Mouse (Mus musculus) spleen, adult 2 months (tissue): ENCODE measurements around the gene Olfr1377. TPM values are rescaled to one million over a fixed set of nuclear protein-coding genes. Genes with fewer than 3 reads are reported as not detected.
A peak's percentile ranks its signal among the peaks of the same experiment; 100 is the strongest.

Source experiments
- DNase-seq, 2 experiments: peaks; one replicate each; pipeline versions ENCODE4 v3.0.0 to v3.0.0-alpha.2; 2012 to 2021; ENCODE audit warnings: low spot score in 2 of 2, low read depth in 1 of 2
- H3K27ac ChIP-seq: fragments of 200-500 bp; 2 replicates; pipeline ENCODE4 v1.5.1; 2012; ENCODE audit warnings: low read length, inconsistent platforms; ENCODE audit not compliant: insufficient read depth
- H3K27me3 ChIP-seq: fragments of 200-500 bp; 2 replicates; pipeline ENCODE4 v1.6.1; 2012; ENCODE audit warnings: mild to moderate bottlenecking, moderate library complexity, low read length, inconsistent platforms; ENCODE audit not compliant: control insufficient read depth, insufficient read depth
- H3K36me3 ChIP-seq: fragments of 200-500 bp; 2 replicates; pipeline ENCODE4 v1.6.1; 2012; ENCODE audit warnings: mild to moderate bottlenecking, low read length, inconsistent platforms; ENCODE audit not compliant: control insufficient read depth, insufficient read depth
- H3K4me1 ChIP-seq: fragments of 200-500 bp; 2 replicates; pipeline ENCODE4 v1.6.1; 2011; ENCODE audit warnings: inconsistent platforms; ENCODE audit not compliant: control insufficient read depth, insufficient read depth, insufficient read length
- H3K4me3 ChIP-seq: fragments of 200-500 bp; 2 replicates; pipeline ENCODE4 v1.5.1; 2011; ENCODE audit warnings: mild to moderate bottlenecking, inconsistent platforms; ENCODE audit not compliant: insufficient read depth, insufficient read length; ENCODE audit errors: extremely low read depth
- CTCF ChIP-seq: fragments of 200-500 bp; IDR thresholded peaks from 2 replicates; pipeline ENCODE4 v1.5.1; 2011; ENCODE audit warnings: mild to moderate bottlenecking, inconsistent platforms; ENCODE audit not compliant: insufficient read depth, insufficient read length, insufficient replicate concordance; ENCODE audit errors: extremely low read depth
- POLR2A ChIP-seq: fragments of 200-500 bp; IDR thresholded peaks from 2 replicates; pipeline ENCODE4 v1.6.1; 2011; ENCODE audit warnings: low read depth, low read length, inconsistent platforms
- WGBS: fragments of 180-500 bp; shearing (Covaris S2); methylation state at CpG from one replicate; pipeline ENCODE4 v1.1.7; 2018; 5-methylcytosine and 5-hydroxymethylcytosine counted together
- polyA plus RNA-seq: library from polyadenylated mRNA; depleted of rRNA; stranded (reverse); fragments of >200 nt; gene quantifications from 2 replicates; pipeline ENCODE4 v1.2.3, GENCODE M21; 2012; rRNA removed

The Olfr1377 gene
- not detected in 2 replicates for polyA plus RNA-seq

DNA sequence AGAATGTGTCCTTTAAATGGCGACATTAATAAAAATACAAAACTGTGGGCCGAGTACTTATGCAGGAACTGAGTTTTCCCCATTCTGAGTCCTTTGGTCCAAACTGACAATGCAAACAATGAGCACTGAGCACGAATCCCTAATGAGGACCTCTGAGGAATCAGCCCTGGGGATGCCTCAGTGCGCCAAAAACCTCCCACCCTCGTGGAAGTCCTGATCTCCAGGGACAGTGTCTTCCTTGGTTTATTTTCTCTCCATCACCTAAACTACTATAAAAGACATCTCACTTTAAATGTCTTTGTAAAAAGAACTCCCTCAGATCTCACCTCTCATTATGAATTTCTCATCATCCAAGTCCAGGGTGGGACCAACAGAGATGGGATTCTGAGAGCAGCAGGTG is at the start of gene Olfr1377:
Olfr1377 (plus strand) TSS at position 301 of the 400 bp plus-strand sequence.
- no peak for DNase-seq
- Histone ChIP-seq H3K4me3 (no peak within 1 kb of the TSS), H3K4me1 (no peaks in the 10 kb centered on the region), H3K36me3 (no peaks in the 10 kb centered on the region), H3K27me3 (no peaks in the 10 kb centered on the region), H3K27ac (no peak within 1 kb of the TSS)
- WGBS, result 77% methylated on average over 5 of the region's 5 CpGs
- TF ChIP-seq CTCF (no peak), POLR2A (no peak)

DNA sequence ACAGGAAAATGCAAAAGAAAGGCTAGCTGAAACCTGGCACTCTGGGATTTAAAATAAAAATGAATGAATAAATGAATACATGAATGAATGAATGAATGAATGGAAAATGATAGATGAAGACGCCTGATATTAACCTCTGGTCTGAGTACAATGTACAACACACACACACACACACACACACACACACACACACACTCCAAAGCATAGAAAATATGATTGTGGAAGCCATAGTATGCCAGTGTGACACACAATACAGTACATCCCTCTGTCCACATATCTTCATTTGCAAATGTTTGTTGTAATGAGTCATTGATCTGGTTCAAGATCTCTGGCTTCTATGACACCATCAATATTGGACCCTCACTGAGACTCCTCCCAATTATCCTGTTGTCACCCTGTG is 49.7 kb upstream of the Olfr1377 start:
- H3K27me3 ChIP-seq, result no peaks in the 10 kb centered on the region
- no peaks in the 10 kb centered on the region for H3K36me3 ChIP-seq
- DNase-seq, result no peak
- no peak for TF ChIP-seq POLR2A
- TF ChIP-seq CTCF, result no peak
- no peak overlapping the region for H3K27ac ChIP-seq
- 82% methylated on average over 1 of the region's 1 CpGs for WGBS
- 0 out of 2 replicates have a peak, but pooled peaks cover 3% of the 10 kb centered on the region for H3K4me1 ChIP-seq
- H3K4me3 ChIP-seq, result no peak overlapping the region

DNA sequence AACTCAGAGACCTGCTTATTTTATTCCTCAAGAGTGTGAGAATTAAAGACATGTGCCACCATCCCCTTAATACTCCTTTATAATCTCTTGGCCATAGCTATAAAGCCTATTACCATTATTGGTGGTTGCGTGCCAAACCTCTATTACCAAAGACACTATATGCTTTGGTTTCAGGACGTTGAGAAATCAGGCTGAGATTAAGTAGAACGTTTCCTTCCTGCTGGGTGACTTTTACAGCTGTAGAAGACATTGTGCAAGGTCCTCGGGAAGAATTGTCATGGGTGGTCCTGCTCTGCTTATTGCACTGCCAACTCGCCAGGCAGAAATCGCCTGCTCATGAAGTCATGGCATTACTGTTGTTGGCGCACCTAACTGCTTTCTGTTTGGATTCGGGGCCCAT is 43.3 kb upstream of the Olfr1377 start:
- Histone ChIP-seq H3K27ac (no peak overlapping the region), H3K36me3 (no peaks in the 10 kb centered on the region), H3K27me3 (no peaks in the 10 kb centered on the region), H3K4me1 (no peaks in the 10 kb centered on the region), H3K4me3 (no peak overlapping the region)
- TF ChIP-seq CTCF, result no peak
- no peak for TF ChIP-seq POLR2A
- no peak for DNase-seq
- WGBS, result 76% methylated on average over 8 of the region's 8 CpGs

DNA sequence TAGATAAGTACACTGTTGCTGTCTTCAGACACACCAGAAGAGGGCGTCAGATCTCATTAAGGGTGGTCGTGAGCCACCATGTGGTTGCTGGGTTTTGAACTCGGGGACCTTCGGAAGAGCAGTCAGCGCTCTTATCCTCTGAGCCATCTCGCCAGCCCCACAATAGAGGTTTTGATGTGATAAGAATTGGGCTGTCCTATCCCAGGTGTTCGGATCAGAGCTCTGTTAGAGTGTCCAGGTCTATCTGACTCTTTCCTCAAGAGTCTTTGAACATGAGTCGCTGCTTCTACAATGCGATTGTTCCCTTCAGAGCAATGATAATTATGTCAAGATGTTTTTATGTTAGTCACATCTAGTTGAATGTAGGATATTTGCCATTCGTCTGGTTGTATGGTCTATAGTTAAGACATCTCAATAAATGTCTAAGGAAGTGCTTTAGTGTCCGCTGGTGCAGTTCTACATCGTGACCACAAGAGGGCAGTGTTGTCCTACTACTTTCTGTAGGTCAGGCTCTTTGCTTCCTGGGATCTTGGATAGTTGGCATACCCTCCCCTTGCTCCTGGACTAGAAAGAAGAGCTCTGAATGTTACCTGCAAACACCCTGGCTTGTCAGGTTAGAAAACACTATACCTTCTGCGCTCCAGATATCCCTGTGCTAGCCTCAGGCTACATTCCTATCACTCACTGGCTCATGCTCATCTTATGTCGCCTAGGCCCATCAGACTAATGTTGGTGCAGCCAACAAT is 42.0 kb upstream of the Olfr1377 start:
- Histone ChIP-seq H3K4me1 (no peaks in the 10 kb centered on the region), H3K4me3 (no peak overlapping the region), H3K36me3 (no peaks in the 10 kb centered on the region), H3K27ac (no peak overlapping the region), H3K27me3 (no peaks in the 10 kb centered on the region)
- TF ChIP-seq POLR2A (no peak), CTCF (peak; percentile 54; the same call in 1 of the 2 replicates)
- WGBS, result 39% methylated on average over 14 of the region's 14 CpGs
- no peak for DNase-seq

DNA sequence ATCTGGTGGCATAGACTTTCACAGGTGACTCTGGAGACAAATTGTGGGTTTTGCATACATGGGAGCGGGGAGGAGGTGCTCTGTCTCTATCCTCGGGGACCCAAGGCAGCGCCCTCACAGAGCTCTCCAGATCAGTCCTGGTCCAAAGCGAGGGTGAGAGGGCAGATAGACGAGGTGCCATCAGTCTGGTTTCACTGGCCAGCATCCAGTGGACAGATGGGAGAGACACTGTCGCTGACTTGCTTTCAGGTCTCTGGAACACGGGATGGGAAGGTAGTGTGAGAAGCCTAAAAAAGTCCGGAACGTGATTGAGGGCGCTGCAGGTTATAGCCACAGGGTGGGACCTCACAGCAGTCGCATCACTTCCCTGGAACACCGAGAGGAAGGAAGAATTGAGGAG is 39.4 kb upstream of the Olfr1377 start:
- Histone ChIP-seq H3K27me3 (no peaks in the 10 kb centered on the region), H3K4me1 (no peaks in the 10 kb centered on the region), H3K4me3 (no peak overlapping the region), H3K36me3 (no peaks in the 10 kb centered on the region), H3K27ac (no peak overlapping the region)
- TF ChIP-seq CTCF (no peak), POLR2A (no peak)
- 57% methylated on average over 12 of the region's 12 CpGs for WGBS
- no peak for DNase-seq

DNA sequence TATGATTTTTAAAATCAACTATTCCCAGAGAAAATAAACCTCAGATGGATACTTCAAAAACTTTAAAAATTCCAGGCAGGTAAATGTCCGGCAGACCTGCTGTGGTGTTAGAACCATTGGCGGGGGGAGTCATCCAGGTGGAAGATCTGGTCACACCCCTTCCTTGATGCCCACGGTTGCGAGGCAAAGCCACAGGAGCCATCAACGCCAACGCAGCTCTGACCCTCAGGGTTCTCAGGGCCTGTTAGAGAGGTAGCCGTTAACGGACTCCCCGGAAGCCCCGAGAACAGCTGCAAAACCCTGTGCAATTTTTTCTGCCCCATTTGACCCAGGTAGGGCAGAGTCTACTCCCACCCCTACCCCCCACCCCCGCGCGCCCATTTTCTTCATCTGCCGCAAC is 38.3 kb upstream of the Olfr1377 start, which contains the start of gene 4933414I15Rik:
4933414I15Rik (minus strand) TSS at position 260 of the 400 bp plus-strand sequence.
- Histone ChIP-seq H3K27me3 (no peaks in the 10 kb centered on the region), H3K4me3 (no peak within 1 kb of the TSS), H3K36me3 (no peaks in the 10 kb centered on the region), H3K4me1 (no peaks in the 10 kb centered on the region), H3K27ac (no peak within 1 kb of the TSS)
- no peak for TF ChIP-seq POLR2A
- TF ChIP-seq CTCF, result no peak
- no peak for DNase-seq
- WGBS, result 86% methylated on average over 14 of the region's 14 CpGs

DNA sequence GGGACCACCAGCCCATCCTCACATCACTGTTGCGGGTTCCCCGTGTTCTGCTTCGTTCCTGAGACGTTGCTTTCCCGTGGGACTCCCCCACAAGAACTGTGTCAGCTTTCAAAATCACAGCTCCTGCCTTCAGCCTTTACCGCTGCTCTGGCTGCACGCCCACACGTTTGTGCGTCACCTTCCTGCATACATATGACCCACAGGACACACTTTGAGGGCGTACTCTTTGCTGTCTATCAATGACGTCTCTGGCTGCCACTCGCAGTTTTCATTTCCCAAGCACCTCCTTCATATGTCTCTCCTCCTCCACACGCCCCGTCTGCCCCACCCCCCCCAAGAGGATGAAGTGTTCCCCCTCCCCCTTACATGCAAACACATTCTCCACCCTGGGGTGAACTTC is 29.5 kb upstream of the Olfr1377 start:
- DNase-seq, result no peak
- Histone ChIP-seq H3K27me3 (no peaks in the 10 kb centered on the region), H3K4me3 (no peak overlapping the region), H3K4me1 (no peaks in the 10 kb centered on the region), H3K36me3 (no peaks in the 10 kb centered on the region), H3K27ac (no peak overlapping the region)
- WGBS, result 41% methylated on average over 14 of the region's 14 CpGs
- TF ChIP-seq CTCF, result no peak
- no peak for TF ChIP-seq POLR2A
